Mouse (Mus musculus) neural tube, embryonic 14.5 days (tissue): Measurements from ENCODE around the gene Wdfy4. TPM values are rescaled to one million over a fixed set of nuclear protein-coding genes. Genes with fewer than 3 reads are reported as not detected.
A peak's percentile ranks its signal among the peaks of the same experiment; 100 is the strongest.

Experiments used
- ATAC-seq: fragments of 200-750 bp; cut with Nextera tagmentation; 2 replicates; pipeline ENCODE4 v1.8.0; 2017; ENCODE audit warnings: low read depth, mild to moderate bottlenecking, moderate TSS enrichment, moderate library complexity
- H3K27ac ChIP-seq: fragments of 300-500 bp; sonication (generic); 2 replicates; pipeline ENCODE4 v1.5.1; 2014; ENCODE audit warnings: low read depth, mild to moderate bottlenecking, control low read depth, low read length, moderate library complexity, mixed read lengths
- H3K27me3 ChIP-seq: fragments of 300-500 bp; sonication (generic); 2 replicates; pipeline ENCODE4 v1.6.1; 2014; ENCODE audit warnings: low read length; ENCODE audit not compliant: control insufficient read depth, insufficient read depth
- H3K36me3 ChIP-seq: fragments of 300-500 bp; sonication (generic); 2 replicates; pipeline ENCODE4 v1.6.1; 2014; ENCODE audit warnings: low read length, mixed read lengths; ENCODE audit not compliant: control insufficient read depth, insufficient read depth
- H3K4me1 ChIP-seq: fragments of 300-500 bp; sonication (generic); 2 replicates; pipeline ENCODE4 v1.6.1; 2014; ENCODE audit warnings: low read length; ENCODE audit not compliant: control insufficient read depth, insufficient read depth
- H3K4me2 ChIP-seq: fragments of 300-500 bp; sonication (generic); 2 replicates; pipeline ENCODE4 v1.6.1; 2014; ENCODE audit warnings: mild to moderate bottlenecking, low read depth, low read length, control low read depth
- H3K4me3 ChIP-seq: fragments of 300-500 bp; sonication (generic); 2 replicates; pipeline ENCODE4 v1.5.1; 2014; ENCODE audit warnings: low read depth, low read length, control low read depth, mixed read lengths
- H3K9ac ChIP-seq: fragments of 300-500 bp; sonication (generic); replicated peaks from 2 replicates; pipeline ENCODE4 v1.6.1; 2014; ENCODE audit warnings: low read depth, mild to moderate bottlenecking, control low read depth, low read length, mixed read lengths
- H3K9me3 ChIP-seq: fragments of 300-500 bp; sonication (generic); 2 replicates; pipeline ENCODE4 v1.6.1; 2016; ENCODE audit warnings: low read length; ENCODE audit not compliant: control insufficient read depth
- WGBS: fragments of 180-500 bp; shearing (Covaris S2); extraction: QIAGEN DNeasy Blood & Tissue Kit; methylation state at CpG from one replicate; pipeline ENCODE4 v1.1.7; 2014; 5-methylcytosine and 5-hydroxymethylcytosine counted together
- polyA plus RNA-seq: library from polyadenylated mRNA; unstranded; fragments of >200 nt; fragmentation: Nextera tagmentation; extraction: Ambion mirVana; gene quantifications from 2 replicates; pipeline ENCODE4 v1.2.1, GENCODE M21; 2014

The Wdfy4 gene
- polyA plus RNA-seq, 1 experiment from 2014 or later = 0.25 TPM

DNA sequence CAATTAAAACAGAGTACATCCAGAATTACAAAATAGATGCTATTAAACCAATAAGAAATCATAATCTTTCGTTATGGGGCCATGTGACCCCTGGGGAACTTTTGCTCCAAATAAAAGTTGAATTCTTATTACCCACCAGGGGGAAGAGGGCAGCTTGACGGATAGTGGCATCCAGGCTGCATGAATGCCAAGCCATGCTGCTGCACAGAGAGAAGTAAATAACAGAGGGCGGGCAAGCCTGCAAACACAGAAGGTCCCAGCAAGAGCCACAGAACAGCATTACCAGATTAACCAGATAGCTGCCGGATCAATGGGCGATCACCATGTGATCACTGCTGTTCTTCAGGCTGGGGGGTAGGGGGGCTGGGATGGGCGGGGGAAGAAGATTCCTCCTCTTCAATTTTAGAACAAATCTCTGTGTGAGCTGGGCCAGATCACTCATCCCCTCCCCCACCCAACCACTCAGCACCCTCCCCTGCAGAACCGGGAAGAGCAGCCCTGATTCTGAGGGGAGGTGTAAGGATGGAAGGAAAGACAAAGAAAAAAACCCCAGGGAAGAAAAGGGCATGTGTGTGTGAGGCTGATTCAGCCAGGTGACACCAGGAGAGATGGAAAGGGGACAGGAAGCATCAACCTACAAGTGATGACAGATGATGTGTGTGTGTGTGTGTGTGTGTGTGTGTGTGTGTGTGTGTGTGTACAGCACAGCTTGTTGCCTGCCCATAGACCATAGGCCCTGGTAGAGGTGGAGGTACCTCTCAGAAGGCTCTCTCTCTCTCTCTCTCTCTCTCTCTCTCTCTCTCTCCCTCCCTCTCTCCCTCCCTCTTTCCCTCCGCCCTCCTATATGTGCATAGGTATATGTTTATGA is 185.0 kb downstream of the Wdfy4 start:
- Histone ChIP-seq H3K36me3 (no peaks in the 10 kb centered on the region), H3K27ac (no peak overlapping the region), H3K4me1 (peaks cover 11% of the 10 kb centered on the region; the same call in 1 of the 2 replicates), H3K4me3 (no peak overlapping the region), H3K4me2 (no peak overlapping the region), H3K9ac (no peak overlapping the region), H3K27me3 (no peaks in the 10 kb centered on the region; the same call in 1 of the 2 replicates), H3K9me3 (no peaks in the 10 kb centered on the region)
- 25% methylated on average over 8 of the region's 8 CpGs for WGBS
- peak; percentile 81 for ATAC-seq

DNA sequence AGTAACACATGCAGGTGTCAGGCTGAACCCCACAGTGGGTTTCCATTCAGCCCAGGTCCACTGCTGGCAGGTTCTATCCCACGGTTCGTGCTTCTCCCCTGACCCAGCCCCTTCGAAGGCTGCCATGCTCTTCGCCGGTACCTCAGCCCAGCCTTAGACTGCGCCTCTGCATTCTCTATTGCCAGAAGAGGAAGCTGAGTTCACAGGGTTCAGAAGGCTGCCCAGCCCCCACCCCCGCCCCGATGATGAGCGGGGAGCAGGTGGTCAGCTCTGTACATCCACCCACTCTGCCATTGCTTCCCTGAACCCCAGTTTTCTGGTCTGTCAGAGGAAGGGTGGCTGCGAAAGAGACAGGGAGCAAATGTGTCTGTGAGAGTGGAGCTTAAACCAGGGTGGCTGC is 185.8 kb downstream of the Wdfy4 start:
- Histone ChIP-seq H3K4me3 (no peak overlapping the region), H3K27me3 (no peaks in the 10 kb centered on the region; the same call in 1 of the 2 replicates), H3K9me3 (no peaks in the 10 kb centered on the region), H3K4me1 (peaks cover 18% of the 10 kb centered on the region; the same call in 1 of the 2 replicates), H3K36me3 (no peaks in the 10 kb centered on the region), H3K9ac (0 out of 2 replicates have a peak overlapping the region, but pooled peaks have one; percentile 2), H3K4me2 (no peak overlapping the region), H3K27ac (no peak overlapping the region)
- 0 out of 2 replicates have a peak, but pooled peaks have one; percentile 42 for ATAC-seq
- WGBS = 24% methylated on average over 10 of the region's 10 CpGs

DNA sequence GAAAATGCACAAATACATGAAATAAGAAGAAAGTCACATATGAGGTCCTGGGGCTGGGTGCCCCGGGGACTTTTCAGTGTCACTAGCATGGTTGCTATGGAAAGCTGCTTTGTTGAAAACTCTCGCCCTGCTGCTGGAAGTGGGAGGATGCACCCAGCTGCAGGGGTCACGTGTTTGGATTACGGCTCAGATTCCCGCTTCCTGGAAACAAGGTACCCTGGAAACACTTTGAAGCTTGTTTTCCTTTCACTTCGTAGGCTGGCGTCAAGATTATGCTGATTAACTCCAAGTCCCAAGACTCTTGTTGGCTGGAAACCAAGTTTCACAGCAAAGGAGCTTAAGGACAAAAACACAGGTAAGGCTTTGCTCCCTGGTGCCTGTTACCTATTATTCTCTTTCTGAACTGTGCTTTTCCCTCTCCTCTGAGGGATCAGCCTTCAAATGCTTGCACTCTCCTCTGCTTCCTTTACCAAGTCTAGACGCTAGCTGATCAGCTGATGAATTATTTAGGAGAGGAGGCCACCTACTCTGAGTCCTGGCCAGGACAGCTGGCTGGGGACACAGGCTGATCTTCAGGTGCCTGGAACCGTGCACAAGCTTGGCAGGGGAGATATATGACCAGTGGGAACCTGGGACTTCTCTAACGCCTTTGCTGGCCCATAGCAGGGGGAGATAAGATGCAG is 190.2 kb downstream of the Wdfy4 start:
- ATAC-seq = peak; percentile 56; the same call in 1 of the 2 replicates
- no peaks in the 10 kb centered on the region for H3K36me3 ChIP-seq
- no peak overlapping the region for H3K9ac ChIP-seq
- 6% methylated on average over 10 of the region's 10 CpGs for WGBS
- no peaks in the 10 kb centered on the region for H3K9me3 ChIP-seq
- H3K27ac ChIP-seq = no peak overlapping the region
- peak overlapping the region; percentile 30 for H3K4me2 ChIP-seq
- H3K4me1 ChIP-seq = peaks cover 13% of the 10 kb centered on the region; the same call in 1 of the 2 replicates
- H3K27me3 ChIP-seq = no peaks in the 10 kb centered on the region; the same call in 1 of the 2 replicates
- H3K4me3 ChIP-seq = no peak overlapping the region

DNA sequence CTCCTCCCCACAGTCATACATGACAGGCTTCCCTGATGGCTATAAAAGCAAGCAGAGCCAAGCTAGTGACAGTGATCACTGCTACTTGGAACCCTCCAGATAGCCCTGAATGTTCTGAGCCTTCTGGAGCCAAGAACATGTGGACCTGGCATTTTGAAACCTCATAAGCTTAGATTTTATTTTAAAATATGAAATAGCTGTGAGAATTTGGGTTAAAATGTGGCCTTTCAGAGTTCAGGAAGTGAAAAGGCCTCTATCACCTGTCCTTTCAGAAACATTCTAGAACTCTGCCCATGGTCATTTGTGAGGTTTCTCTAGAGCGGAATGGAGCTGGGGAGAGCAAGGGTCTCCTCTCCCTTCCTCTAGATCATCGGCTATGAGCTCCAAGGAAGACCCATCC is 194.2 kb downstream of the Wdfy4 start, which contains the start of gene Lrrc18:
Gene Lrrc18 (plus strand): TSS at position 301 of the 400 bp plus-strand sequence.
- no peak for ATAC-seq
- WGBS = 91% methylated on average over 2 of the region's 2 CpGs
- H3K27ac ChIP-seq = no peak within 1 kb of the TSS

DNA sequence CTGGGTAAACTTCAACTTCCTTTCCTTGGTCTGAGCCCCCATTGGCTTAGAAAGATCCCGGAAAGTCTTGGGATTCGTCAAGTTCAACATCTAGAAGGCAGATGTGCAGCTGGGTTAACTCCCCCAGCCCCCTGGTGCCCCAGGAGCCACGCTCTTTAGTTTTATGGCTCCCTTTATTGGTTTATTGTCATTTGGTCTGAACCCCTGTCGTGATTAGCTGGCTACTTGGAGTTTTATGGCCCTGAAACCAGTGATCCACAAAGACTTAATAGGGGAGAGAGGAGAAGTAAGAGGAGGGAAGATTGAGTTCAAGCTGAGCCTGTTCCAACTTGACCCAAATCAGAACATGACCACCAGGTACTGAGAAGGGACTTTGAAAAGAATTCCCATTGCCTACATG is 198.6 kb downstream of the Wdfy4 start:
- Histone ChIP-seq H3K4me1 (no peaks in the 10 kb centered on the region), H3K9ac (no peak overlapping the region), H3K9me3 (no peaks in the 10 kb centered on the region), H3K4me2 (no peak overlapping the region), H3K4me3 (no peak overlapping the region), H3K27me3 (0 out of 2 replicates have a peak, but pooled peaks cover 3% of the 10 kb centered on the region), H3K27ac (no peak overlapping the region), H3K36me3 (no peaks in the 10 kb centered on the region)
- WGBS = 2% methylated on average over 4 of the region's 4 CpGs
- ATAC-seq = no peak

More for the DNA sequence above, 194.2 kb downstream of the Wdfy4 start, which contains the start of gene Lrrc18:
- H3K27me3 ChIP-seq = no peaks in the 10 kb centered on the region; the same call in 1 of the 2 replicates
- no peak within 1 kb of the TSS for H3K4me3 ChIP-seq
- H3K9me3 ChIP-seq = no peaks in the 10 kb centered on the region
- no peak within 1 kb of the TSS for H3K4me2 ChIP-seq
- no peaks in the 10 kb centered on the region for H3K36me3 ChIP-seq
- no peak within 1 kb of the TSS for H3K9ac ChIP-seq
- H3K4me1 ChIP-seq = peaks cover 8% of the 10 kb centered on the region; the same call in 1 of the 2 replicates

DNA sequence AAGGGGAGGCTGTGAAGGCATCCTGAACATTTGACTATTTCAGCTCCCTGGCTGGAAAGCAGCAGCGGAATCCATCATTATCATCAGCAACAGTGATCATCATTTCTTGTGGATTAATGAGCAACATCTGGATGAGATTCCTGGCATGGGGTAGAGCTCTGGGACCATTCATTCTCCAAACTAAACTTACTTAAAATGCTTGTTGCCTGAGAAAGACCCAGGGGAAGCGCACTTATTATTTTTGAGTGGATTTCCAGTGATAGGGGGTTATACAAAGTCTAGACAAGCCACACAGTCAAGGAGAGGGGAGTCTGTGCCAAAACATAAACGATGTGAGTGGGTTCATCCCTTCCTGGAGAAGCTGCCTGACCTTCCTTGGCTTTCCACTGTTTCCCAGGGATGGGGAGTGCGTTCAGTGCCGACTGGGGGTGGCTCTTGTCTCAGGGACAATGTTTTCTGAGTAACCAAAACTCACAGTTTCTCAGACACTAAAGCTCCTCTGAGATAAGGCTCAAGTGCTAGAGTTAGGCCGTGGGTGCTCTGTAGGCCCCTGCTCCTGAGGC is 201.1 kb downstream of the Wdfy4 start:
- ATAC-seq = no peak
- Histone ChIP-seq H3K27me3 (0 out of 2 replicates have a peak, but pooled peaks cover 3% of the 10 kb centered on the region), H3K4me2 (no peak overlapping the region), H3K27ac (no peak overlapping the region), H3K4me1 (no peaks in the 10 kb centered on the region), H3K4me3 (no peak overlapping the region), H3K9ac (no peak overlapping the region), H3K9me3 (no peaks in the 10 kb centered on the region), H3K36me3 (no peaks in the 10 kb centered on the region)
- 74% methylated on average over 6 of the region's 6 CpGs for WGBS

DNA sequence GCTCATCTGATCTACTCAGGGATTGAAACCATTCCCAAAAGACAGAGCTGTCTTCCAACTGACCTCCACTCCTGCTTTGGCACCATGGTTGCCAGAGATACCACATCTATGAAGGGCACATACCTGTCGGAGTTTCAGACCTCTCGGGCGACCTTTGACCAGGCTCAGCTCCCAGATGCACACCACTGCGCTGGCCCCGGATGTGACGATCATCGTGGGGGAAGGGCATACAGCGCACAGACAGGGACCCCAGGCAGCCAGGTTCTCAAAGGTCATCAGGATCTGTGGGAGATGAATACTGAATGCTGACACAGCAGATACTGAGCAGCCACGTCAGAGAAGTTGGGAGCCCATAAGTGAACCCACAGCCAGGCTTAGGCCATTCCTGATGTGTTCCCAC is 214.6 kb downstream of the Wdfy4 start:
- H3K9me3 ChIP-seq = no peaks in the 10 kb centered on the region
- 78% methylated on average over 9 of the region's 9 CpGs for WGBS
- H3K27me3 ChIP-seq = no peaks in the 10 kb centered on the region
- ATAC-seq = no peak
- no peak overlapping the region for H3K9ac ChIP-seq
- H3K4me1 ChIP-seq = no peaks in the 10 kb centered on the region
- no peak overlapping the region for H3K27ac ChIP-seq
- no peaks in the 10 kb centered on the region for H3K36me3 ChIP-seq
- no peak overlapping the region for H3K4me3 ChIP-seq
- no peak overlapping the region for H3K4me2 ChIP-seq

DNA sequence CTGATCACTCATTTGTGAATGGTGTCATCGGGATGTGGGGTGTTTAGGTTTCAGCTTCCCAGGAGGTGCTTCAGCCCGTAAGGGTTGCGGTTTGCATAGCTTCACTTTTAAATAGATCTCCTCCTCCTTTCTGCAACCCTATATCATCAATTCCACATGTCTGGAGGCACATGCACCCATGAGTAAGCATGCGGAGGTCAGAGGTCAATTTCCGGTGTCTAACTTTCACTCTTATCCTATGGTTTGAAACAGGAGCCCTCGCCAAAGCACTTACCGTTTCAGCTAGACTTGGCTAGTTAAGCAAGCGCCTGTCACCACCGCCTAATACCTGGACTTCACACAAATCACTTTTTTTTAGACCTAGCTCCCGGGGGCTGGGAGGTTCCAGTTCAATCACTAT is 220.6 kb downstream of the Wdfy4 start:
- Histone ChIP-seq H3K4me1 (0 out of 2 replicates have a peak, but pooled peaks cover 6% of the 10 kb centered on the region), H3K9me3 (no peaks in the 10 kb centered on the region), H3K4me2 (no peak overlapping the region), H3K27ac (no peak overlapping the region), H3K9ac (no peak overlapping the region), H3K36me3 (no peaks in the 10 kb centered on the region), H3K4me3 (no peak overlapping the region), H3K27me3 (no peaks in the 10 kb centered on the region)
- WGBS = 86% methylated on average over 10 of the region's 10 CpGs
- ATAC-seq = no peak
